Mouse (Mus musculus) frontal cortex, postnatal 25 days (tissue): ENCODE results near the gene Bicdl2.

Experiments
- DNase-seq, 2 experiments: peaks; one replicate each; pipeline ENCODE4 v3.0.0; 2022; ENCODE audit warnings: low spot score in 2 of 2

Bicdl2 gene

GRCm38 (mm10) chr17:23674271-23674952 is 14.1 kb downstream of the Bicdl2 start:
- no peak for DNase-seq

DNA sequence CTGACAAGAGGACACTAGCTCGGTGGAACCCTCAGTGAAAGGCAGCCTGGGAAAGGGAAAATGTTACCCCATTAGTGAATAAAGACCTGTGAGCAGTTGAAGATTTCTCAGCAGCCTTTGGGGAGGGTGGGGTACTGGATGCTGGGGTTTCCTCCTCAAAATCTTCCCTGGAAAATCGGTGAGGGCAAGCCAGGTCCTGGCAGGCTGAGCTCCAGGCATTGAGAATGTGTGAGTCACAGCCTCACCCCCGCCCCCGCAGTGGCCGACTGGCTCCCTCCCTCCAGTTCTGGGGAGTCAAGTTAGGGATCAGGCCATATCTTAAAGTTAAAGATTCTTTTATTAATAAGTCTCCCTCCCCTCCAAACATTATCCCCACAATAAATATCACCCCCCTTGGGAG is 14.8 kb downstream of the Bicdl2 start:
- no peak for DNase-seq

GRCm38 (mm10) chr17:23675564-23676281 is 15.4 kb downstream of the Bicdl2 start:
- no peak for DNase-seq

DNA sequence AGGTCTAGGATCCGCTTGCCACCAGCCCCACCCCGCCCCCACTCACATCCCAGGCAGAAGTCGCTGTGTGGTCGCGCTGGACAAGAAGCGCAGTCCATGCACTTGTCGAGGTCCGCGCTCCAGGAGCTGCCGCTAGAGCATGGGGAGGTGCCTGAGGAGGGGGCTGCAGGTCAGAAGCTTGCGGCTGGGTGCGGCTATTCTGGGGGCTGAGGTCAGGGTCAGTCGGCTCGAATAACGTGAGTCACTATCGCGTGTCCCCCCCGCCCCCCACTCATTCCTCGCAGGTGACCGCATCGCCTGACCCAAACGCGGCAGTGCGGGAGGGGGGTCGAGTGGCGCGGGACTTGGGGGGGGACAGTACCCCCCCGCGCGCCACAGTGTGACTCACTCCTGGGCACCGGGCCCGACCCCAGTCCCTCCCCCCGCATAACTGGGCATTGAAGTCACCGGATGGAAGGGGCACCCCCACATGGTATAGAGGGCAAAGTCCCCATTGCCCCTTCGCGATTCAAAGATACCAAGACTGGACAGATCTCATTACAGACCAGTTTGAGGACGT is 16.2 kb downstream of the Bicdl2 start:
- DNase-seq, result no peak

DNA sequence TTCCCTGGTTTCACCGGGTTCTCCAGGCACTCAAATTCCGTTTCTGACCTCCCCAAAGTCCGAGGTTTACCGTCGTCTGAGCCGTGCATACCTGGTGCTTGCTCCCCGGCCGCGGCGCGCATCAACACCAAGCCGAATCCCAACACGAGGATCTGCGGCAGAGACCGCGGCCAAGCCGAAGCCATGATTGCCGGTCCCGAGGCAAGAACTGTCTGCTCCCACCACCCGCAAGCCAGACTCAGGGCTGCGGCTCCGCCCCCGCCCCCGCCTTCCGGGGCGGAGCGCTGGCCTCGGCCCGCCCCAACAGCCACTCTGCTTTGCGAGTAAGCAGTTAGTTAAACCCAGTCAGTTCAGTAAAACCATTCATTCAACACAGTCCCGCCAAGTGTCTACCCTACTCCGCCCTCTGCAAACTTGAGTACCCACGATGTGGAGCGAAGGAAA is 17.0 kb downstream of the Bicdl2 start, which contains the start of gene Tnfrsf12a:
TSS of gene Tnfrsf12a (minus strand) at position 233 of the 444 bp plus-strand sequence.
- peak; percentile 53 to 68 for DNase-seq

GRCm38 (mm10) chr17:23679127-23679835 is 19.0 kb downstream of the Bicdl2 start, which contains the start of gene Cldn6:
TSS of gene Cldn6 (plus strand) at chr17:23679249.
- DNase-seq, result no peak

DNA sequence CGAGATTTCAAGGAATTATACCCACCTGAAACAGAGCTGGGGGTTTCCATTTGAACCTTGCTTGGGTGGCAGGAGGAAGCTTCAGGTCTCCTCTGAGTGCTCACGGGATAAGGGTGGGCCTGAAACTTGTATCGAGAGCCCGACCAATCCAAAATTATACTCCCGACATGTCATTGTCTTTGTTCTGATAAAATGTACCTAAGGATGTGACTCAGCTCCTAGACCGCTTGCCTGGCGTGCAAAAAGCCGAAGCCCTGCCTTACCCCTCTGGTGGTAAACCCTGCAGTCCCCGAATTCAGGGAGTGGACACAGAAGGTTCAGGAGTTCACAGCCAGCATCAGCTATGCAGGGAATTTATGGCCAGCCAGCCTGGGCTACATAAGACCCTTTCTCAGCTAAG is 20.0 kb downstream of the Bicdl2 start:
- DNase-seq, result no peak

GRCm38 (mm10) chr17:23681086-23681485 is 20.8 kb downstream of the Bicdl2 start:
- DNase-seq, result no peak

- DNase-seq, result no peak
Measured at GRCm38 (mm10) chr17:23682092-23682491, 21.8 kb downstream of the Bicdl2 start.

DNA sequence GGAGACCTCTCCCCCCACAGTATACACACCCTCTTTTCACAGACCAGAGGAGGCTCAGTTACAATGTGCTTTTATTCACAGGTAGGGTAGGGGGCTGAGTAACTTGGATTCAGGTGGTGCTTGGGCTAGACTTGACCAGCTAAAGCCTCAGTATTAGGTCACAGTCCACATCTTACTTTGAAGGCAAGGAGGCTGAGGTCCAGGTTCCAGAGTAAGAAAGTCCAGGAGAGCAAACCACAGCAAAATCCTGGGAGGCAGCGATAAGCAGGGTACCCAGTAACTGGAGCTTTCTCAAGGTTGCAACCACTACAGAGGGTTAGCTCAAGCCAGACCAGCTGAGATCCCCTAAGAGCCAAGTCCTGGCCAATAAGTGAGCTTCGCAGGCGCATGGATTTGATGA is 22.2 kb downstream of the Bicdl2 start:
- no peak for DNase-seq

GRCm38 (mm10) chr17:23683226-23683625 is 22.9 kb downstream of the Bicdl2 start:
- no peak for DNase-seq

DNA sequence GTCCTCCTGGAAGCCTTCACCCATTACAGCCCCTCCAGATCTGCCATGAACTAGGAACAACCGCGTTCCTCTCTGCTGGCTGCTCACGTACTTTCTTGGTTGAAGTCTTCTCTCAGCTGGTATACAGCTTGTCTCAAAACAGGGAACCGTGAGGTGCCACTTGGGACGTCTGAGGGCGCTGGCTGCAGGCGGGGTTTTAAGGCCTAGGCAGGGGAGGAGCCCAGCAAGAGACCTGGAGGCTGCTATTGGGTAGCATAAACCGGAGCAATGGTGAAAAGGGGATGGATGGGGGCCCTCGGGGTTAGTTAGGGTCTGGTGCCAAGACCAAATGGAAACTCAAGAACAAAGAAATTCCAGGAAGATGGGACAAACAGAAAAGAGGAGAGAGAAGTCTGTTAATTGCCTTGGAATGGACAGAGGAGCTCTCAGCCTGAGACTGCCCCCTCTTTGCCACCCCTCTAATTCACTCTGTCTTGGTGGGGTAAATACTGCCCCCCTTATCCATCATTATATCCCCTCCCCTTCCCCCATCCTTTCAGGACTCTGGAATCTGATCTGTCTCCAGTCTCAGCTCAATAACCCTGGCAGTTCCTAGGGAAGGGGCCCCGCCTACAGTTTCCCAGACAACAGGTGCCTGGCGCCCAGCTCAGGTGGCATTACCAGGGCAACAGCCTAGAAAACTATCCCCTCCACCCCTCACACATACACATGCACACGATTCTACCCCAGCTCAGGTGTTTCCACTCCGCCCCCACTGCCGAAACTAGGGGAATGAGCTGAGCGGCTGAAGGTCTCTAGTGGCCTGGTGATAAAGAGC is 23.8 kb downstream of the Bicdl2 start, which contains the start of gene Cldn9:
TSS of gene Cldn9 (minus strand) at position 171 of the 817 bp plus-strand sequence.
- DNase-seq, result no peak

GRCm38 (mm10) chr17:23694491-23694890 is 34.2 kb downstream of the Bicdl2 start:
- no peak for DNase-seq

- DNase-seq, result no peak
Measured at GRCm38 (mm10) chr17:23695801-23696200, 35.5 kb downstream of the Bicdl2 start.

GRCm38 (mm10) chr17:23699131-23700077 is 39.1 kb downstream of the Bicdl2 start:
- no peak for DNase-seq

DNA sequence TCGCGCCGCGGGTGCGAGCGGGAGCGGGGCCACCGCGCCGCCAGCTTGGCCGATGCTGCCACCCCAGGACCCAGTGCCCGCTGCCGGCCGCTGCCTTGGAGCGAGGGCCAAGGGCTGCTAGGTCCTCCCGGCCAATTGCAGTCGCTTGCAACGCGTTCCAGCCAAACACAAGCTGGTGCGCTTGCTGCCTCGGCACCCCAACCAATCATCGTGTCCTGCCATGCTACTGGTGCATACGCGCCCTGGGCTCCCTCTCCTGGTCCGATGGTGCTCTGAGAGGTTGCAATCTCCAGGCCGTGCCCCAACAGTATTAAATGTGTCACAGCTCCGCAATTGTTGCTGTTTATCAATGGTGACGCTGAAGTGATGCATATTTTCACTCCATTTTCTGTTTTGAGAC is 39.8 kb downstream of the Bicdl2 start:
- DNase-seq, result peak; percentile 78 to 84

GRCm38 (mm10) chr17:23703301-23703700 is 43.0 kb downstream of the Bicdl2 start:
- no peak for DNase-seq

- DNase-seq, result no peak
Measured at GRCm38 (mm10) chr17:23704741-23705140, 44.4 kb downstream of the Bicdl2 start.

GRCm38 (mm10) chr17:23705525-23706104 is 45.3 kb downstream of the Bicdl2 start:
- DNase-seq, result no peak

- DNase-seq, result peak; percentile 60 to 61
Measured at GRCm38 (mm10) chr17:23706212-23706611, 45.9 kb downstream of the Bicdl2 start.
